Mouse (Mus musculus) thymus, adult 2 months (tissue): ENCODE measurements around the gene Il17rd. TPM values are rescaled to one million over a fixed set of nuclear protein-coding genes. Genes with fewer than 3 reads are reported as not detected.
A peak's percentile ranks its signal among the peaks of the same experiment; 100 is the strongest.

ENCODE experiments used
- DNase-seq: peaks from one replicate; pipeline ENCODE4 v3.0.0; 2021
- H3K27ac ChIP-seq: fragments of 200-500 bp; 2 replicates; pipeline ENCODE4 v1.5.1; 2012; ENCODE audit warnings: low read length, control low read depth; ENCODE audit not compliant: control insufficient read depth, insufficient read depth
- H3K27me3 ChIP-seq: fragments of 200-500 bp; 2 replicates; pipeline ENCODE4 v1.6.1; 2012; ENCODE audit warnings: mild to moderate bottlenecking, low read length, moderate library complexity, mixed read lengths; ENCODE audit not compliant: control insufficient read depth, insufficient read depth
- H3K36me3 ChIP-seq: fragments of 200-500 bp; 2 replicates; pipeline ENCODE4 v1.6.1; 2012; ENCODE audit warnings: mild to moderate bottlenecking, low read length, moderate library complexity; ENCODE audit not compliant: control insufficient read depth, insufficient read depth
- H3K4me1 ChIP-seq: fragments of 200-500 bp; replicated peaks from 2 replicates; pipeline ENCODE4 v1.6.1; 2012; ENCODE audit warnings: low read length; ENCODE audit not compliant: control insufficient read depth, insufficient read depth
- H3K4me3 ChIP-seq: fragments of 200-500 bp; 2 replicates; pipeline ENCODE4 v1.5.1; 2012; ENCODE audit warnings: mild to moderate bottlenecking, low read length, control low read depth, moderate library complexity; ENCODE audit not compliant: control insufficient read depth, insufficient read depth
- CTCF ChIP-seq: fragments of 200-500 bp; IDR thresholded peaks from 2 replicates; pipeline ENCODE4 v1.5.1; 2012; ENCODE audit warnings: mild to moderate bottlenecking, control low read depth, low read length, moderate library complexity, borderline replicate concordance; ENCODE audit not compliant: control insufficient read depth, poor library complexity, insufficient read depth; ENCODE audit errors: extremely low read depth
- POLR2A ChIP-seq: fragments of 200-500 bp; IDR thresholded peaks from 2 replicates; pipeline ENCODE4 v1.6.1; 2012; ENCODE audit warnings: mild to moderate bottlenecking, low read length, control low read depth, moderate library complexity; ENCODE audit not compliant: control insufficient read depth, poor library complexity, insufficient read depth; ENCODE audit errors: extremely low read depth
- WGBS: fragments of 180-500 bp; shearing (Covaris S2); methylation state at CpG from one replicate; pipeline ENCODE4 v1.1.7; 2018; 5-methylcytosine and 5-hydroxymethylcytosine counted together
- polyA plus RNA-seq: library from polyadenylated mRNA; depleted of rRNA; stranded (reverse); fragments of >200 nt; gene quantifications from 2 replicates; pipeline ENCODE4 v1.2.3, GENCODE M21; 2012; rRNA removed

Gene Il17rd
- 0.29 and 0.63 TPM in 2 replicates for polyA plus RNA-seq

DNA sequence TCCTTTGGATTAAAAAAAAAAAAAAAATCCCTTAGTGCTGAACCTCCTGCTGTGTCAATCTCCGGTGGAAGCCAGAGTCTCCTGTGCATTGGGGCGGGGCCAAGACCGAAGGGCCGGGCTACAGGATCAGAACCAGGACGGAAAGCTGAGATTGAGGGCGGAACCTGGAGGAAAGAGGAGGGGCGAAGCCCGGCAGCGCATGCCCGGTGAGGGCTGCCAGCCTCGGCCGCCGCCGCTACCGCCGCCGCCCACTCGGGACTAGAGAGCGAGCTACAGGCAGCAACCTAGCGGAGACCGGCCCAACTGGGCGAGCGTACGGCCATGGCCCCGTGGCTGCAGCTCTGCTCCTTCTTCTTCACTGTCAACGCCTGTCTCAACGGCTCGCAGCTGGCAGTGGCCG is at the start of gene Il17rd:
Gene Il17rd, plus strand, starts transcription at position 159 of the 400 bp plus-strand sequence.
- H3K4me1 ChIP-seq = peaks cover 10% of the 10 kb centered on the region
- WGBS = under 1% methylated on average over 29 of the region's 29 CpGs
- no peak within 1 kb of the TSS for H3K27ac ChIP-seq
- peak within 1 kb of the TSS; percentile 61 for H3K4me3 ChIP-seq
- TF ChIP-seq POLR2A (no peak), CTCF (0 out of 2 replicates have a peak, but pooled peaks have one; percentile 24)
- peak; percentile 72 for DNase-seq
- no peaks in the 10 kb centered on the region for H3K36me3 ChIP-seq
- peaks cover 14% of the 10 kb centered on the region; the same call in 1 of the 2 replicates for H3K27me3 ChIP-seq

DNA sequence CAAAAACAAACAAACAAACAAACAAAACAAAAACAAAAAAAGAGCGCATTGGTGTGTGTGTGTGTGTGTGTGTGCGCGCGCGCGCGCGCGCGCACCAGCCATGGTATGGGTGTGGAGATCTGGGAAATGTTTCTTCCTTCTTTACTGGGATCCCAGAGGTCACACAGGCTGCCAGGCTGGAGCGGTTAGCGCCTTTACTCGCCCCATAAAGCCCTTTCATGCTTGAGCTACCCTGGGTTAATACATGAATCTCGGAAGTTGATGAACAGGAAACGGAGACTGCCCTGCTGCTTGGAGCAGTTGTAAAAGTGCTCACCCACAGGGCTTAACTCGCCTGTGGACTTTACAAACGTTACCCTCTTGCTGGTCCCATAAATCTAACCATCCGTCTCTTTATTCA is 47.1 kb upstream of the Il17rd start:
- 95% methylated on average over 18 of the region's 18 CpGs for WGBS

DNA sequence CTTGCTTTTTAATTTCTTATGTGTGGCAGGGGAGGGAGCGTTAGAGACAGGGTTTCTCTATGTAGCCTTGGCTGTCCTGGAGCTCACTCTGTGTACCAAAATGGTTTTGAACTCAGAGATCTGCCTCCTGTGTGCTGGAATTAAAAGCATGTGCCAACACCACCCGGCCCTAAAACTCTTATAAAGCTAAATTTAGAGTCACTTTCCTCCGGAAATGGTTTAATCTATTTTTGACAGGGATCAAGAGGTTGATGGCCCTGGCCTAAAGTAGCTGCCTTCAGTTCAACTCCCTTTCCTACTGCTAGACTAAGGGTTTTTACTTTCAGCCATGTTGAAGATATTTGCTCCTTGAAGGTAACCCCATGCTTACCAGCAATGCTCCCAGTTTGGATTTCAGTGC is 45.3 kb upstream of the Il17rd start:
- H3K4me1 ChIP-seq = peaks cover 3% of the 10 kb centered on the region
- H3K27ac ChIP-seq = no peak overlapping the region
- WGBS = 62% methylated on average over 3 of the region's 3 CpGs
- TF ChIP-seq CTCF = no peak
- no peak for TF ChIP-seq POLR2A
- no peak overlapping the region for H3K4me3 ChIP-seq
- H3K36me3 ChIP-seq = no peaks in the 10 kb centered on the region
- no peaks in the 10 kb centered on the region for H3K27me3 ChIP-seq
- no peak for DNase-seq

More for the DNA sequence above, 47.1 kb upstream of the Il17rd start:
- peaks cover 3% of the 10 kb centered on the region for H3K4me1 ChIP-seq
- H3K4me3 ChIP-seq = no peak overlapping the region
- no peaks in the 10 kb centered on the region for H3K36me3 ChIP-seq
- no peak overlapping the region for H3K27ac ChIP-seq
- TF ChIP-seq CTCF = no peak
- TF ChIP-seq POLR2A = no peak
- H3K27me3 ChIP-seq = no peaks in the 10 kb centered on the region
- no peak for DNase-seq

DNA sequence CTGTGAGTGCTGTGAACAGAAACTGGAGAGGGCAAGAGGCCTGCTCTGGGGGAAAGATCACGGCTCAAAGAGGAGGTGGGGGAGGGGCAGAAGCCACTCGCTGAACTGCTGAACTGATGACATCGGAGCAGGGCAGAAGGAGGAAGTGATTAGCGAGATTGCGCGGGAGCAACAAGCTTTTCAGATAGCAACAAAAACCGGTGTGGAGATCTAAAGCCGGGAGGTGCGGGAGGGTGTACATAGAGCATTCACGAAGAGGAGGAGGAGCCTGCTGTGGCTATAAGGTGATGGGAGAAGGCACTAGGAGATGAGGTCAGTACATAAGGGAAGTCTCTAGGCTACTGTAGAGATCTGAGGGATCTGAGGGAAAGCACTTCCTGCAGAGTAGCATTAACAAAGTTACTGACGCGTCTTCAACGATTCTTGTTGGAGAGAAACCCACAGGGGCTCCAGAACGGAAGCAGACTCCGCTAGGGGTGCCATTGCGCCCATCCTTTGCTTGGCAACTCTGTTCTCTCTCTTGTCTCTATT is 44.5 kb upstream of the Il17rd start, which contains the start of gene Hesx1:
Gene Hesx1, plus strand, starts transcription at position 206 of the 531 bp plus-strand sequence.
- Histone ChIP-seq H3K36me3 (no peaks in the 10 kb centered on the region), H3K27me3 (no peaks in the 10 kb centered on the region), H3K4me3 (peak within 1 kb of the TSS; percentile 29), H3K4me1 (peaks cover 3% of the 10 kb centered on the region), H3K27ac (peak within 1 kb of the TSS; percentile 35)
- no peak for TF ChIP-seq POLR2A
- TF ChIP-seq CTCF = 0 out of 2 replicates have a peak, but pooled peaks have one; percentile 13
- under 1% methylated on average over 16 of the region's 16 CpGs for WGBS
- peak; percentile 76 for DNase-seq

DNA sequence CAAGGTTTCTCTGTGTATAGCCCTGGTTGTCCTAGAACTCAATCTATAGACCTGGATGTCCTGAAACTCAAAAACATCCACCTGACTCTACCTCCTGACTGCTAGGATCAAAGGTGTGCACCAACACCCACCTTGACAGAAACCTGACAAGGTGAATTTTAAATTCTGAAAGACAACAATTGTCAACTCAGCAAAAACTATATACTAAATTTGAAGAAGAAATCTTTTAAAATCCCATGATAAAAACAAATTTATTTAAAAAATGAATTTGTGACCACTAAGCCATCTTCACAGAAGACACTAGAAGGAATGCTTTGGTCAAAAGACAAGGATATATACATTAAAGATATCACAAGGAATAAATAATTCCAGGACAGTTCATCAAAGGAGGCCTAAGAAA is 42.5 kb upstream of the Il17rd start:
- H3K4me3 ChIP-seq = no peak overlapping the region
- no peak for DNase-seq
- H3K36me3 ChIP-seq = no peaks in the 10 kb centered on the region
- TF ChIP-seq POLR2A = no peak
- no peak for TF ChIP-seq CTCF
- H3K4me1 ChIP-seq = peaks cover 3% of the 10 kb centered on the region
- H3K27me3 ChIP-seq = no peaks in the 10 kb centered on the region
- no peak overlapping the region for H3K27ac ChIP-seq

DNA sequence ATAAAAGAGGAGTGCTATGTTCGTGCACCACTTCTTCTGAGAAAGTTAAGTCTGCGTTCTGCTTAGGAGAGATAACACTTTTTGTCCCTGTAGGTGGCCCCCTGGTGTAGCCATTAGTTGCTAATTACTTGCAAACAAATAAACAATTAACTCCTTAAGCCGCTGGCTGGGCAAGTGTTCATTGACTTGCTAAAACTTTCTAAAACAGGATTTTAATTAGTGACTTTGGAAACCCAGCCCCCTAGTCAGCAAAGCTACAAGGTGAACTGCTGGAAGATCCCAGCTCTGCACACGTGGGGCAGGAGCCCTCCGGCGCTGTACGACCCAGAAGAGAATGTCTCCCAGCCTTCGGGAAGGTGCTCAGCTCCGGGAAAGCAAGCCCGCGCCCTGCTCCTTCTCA is 38.4 kb upstream of the Il17rd start:
- Histone ChIP-seq H3K4me1 (no peaks in the 10 kb centered on the region), H3K27me3 (no peaks in the 10 kb centered on the region), H3K27ac (no peak overlapping the region), H3K36me3 (no peaks in the 10 kb centered on the region), H3K4me3 (no peak overlapping the region)
- TF ChIP-seq POLR2A (no peak), CTCF (no peak)
- DNase-seq = no peak
- WGBS = 54% methylated on average over 11 of the region's 11 CpGs

DNA sequence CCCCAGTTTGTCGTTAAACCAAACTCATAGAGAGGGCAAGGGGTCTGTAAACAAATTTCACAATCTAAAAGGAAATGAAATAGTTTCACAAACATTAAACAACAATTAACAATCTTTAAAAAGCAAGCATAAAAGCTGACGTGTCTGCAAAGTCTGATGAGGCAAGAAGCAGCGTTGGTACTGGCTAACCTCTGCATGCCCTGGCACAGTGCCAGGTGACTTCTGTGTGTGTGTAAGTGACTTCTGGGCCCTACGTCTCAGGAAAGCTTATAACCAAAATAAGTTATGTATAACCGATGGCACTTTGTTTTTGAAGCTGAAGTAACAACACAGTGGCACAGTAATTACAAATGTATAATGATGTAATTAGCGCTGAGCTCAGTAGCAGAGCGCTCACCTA is 33.8 kb upstream of the Il17rd start:
- no peaks in the 10 kb centered on the region for H3K27me3 ChIP-seq
- no peak overlapping the region for H3K27ac ChIP-seq
- no peaks in the 10 kb centered on the region for H3K36me3 ChIP-seq
- no peak for DNase-seq
- no peaks in the 10 kb centered on the region for H3K4me1 ChIP-seq
- no peak for TF ChIP-seq CTCF
- no peak for TF ChIP-seq POLR2A
- H3K4me3 ChIP-seq = no peak overlapping the region
- 90% methylated on average over 7 of the region's 7 CpGs for WGBS
